Mouse (Mus musculus): ENCODE data around the gene Fat2. TPM values are rescaled to one million over a fixed set of nuclear protein-coding genes. Genes with fewer than 3 reads are reported as not detected.

The Fat2 gene
- polyA plus RNA-seq, 1 experiment = not detected

DNA sequence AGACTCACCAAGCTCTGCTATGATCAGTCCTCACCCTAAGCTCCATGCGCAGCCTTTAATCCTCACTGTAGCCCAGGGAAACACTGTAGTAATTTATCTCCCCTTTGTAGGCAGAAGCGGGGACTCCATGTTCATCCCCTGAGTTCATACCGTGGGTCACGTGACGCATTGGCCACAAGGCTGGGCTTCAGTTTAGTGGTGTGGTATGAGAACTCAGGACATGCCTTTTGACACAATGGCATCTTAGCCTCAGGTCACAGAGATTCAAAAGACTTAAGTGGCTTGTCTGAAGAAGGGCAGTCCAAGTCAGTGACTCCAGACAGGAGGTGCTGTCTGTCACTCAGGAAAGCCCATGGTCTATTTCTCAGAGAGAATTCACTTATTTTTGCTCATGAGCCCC is 43.2 kb downstream of the Fat2 start:
- Histone ChIP-seq H3K4me1 (ENCODE audit: control insufficient read depth, insufficient read depth, low read length) (no peaks in the 10 kb centered on the region), H3K27ac (ENCODE audit: control insufficient read depth, insufficient read depth, low read depth, low read length, poor library complexity) (no peak overlapping the region), H3K4me3 (replicated peaks; ENCODE audit: control insufficient read depth, low read depth, low read length) (no peak overlapping the region)
- WGBS = 90% methylated on average over 5 of the region's 5 CpGs
- TF ChIP-seq POLR2A (IDR thresholded peaks at IDR 0.05; ENCODE audit: borderline replicate concordance, control insufficient read depth, low read depth, low read length) (no peak), CTCF (IDR thresholded peaks at IDR 0.05; ENCODE audit: control insufficient read depth, insufficient read depth, low read length) (no peak)

DNA sequence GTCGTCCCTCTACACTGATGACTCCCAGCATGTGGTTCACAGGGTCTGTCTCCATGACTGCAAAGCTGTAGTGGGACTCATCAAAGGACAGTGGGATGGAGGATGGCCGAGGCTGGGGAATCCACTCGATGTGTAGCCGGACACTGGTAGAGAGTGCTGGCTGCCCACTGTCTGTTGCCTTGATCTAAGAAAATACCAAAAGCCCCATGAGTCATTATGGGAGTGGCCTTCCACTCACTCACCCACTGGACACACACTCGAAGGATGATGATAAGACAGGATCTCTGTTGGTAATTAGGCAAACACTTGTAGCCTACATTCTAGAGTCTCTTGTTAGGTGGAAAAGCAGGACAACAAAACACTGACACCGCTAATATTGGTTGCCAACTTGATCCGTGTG is 44.5 kb downstream of the Fat2 start:
- H3K4me1 ChIP-seq (ENCODE audit: control insufficient read depth, insufficient read depth, low read length) = no peaks in the 10 kb centered on the region
- H3K4me3 ChIP-seq (replicated peaks; ENCODE audit: control insufficient read depth, low read depth, low read length) = no peak overlapping the region
- 89% methylated on average over 7 of the region's 7 CpGs for WGBS
- TF ChIP-seq POLR2A (IDR thresholded peaks at IDR 0.05; ENCODE audit: borderline replicate concordance, control insufficient read depth, low read depth, low read length) = no peak
- no peak for TF ChIP-seq CTCF (IDR thresholded peaks at IDR 0.05; ENCODE audit: control insufficient read depth, insufficient read depth, low read length)
- H3K27ac ChIP-seq (ENCODE audit: control insufficient read depth, insufficient read depth, low read depth, low read length, poor library complexity) = no peak overlapping the region

DNA sequence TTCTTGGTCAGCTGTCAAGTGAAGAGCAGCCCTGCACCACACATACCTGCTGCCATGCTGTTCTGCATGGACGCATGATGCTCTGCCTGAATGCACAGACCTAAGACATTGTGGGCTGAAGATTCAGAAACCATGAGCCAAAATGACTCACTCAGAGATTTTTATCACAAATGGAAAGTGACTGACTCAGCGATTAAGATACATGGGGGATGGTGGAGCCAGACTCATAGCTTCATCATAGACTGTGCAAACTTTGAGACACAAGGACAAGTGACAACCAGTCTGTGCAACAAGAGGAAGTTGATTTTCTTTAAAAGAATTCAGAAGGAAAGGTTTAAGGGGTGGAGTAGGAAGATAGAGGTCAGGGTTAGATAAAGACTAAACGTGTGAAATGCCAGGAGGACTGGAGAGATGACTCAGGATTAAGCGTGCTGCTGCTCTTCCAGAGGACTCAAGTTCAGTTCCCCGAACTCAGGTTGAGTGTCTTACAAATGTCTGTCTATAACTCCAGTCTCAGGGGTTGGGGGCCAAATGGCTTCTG is 46.4 kb downstream of the Fat2 start:
- no peak for TF ChIP-seq POLR2A (IDR thresholded peaks at IDR 0.05; ENCODE audit: borderline replicate concordance, control insufficient read depth, low read depth, low read length)
- TF ChIP-seq CTCF (IDR thresholded peaks at IDR 0.05; ENCODE audit: control insufficient read depth, insufficient read depth, low read length) = no peak
- no peak overlapping the region for H3K4me3 ChIP-seq (replicated peaks; ENCODE audit: control insufficient read depth, low read depth, low read length)
- WGBS = 59% methylated on average over 5 of the region's 5 CpGs
- no peaks in the 10 kb centered on the region for H3K4me1 ChIP-seq (ENCODE audit: control insufficient read depth, insufficient read depth, low read length)
- no peak overlapping the region for H3K27ac ChIP-seq (ENCODE audit: control insufficient read depth, insufficient read depth, low read depth, low read length, poor library complexity)

DNA sequence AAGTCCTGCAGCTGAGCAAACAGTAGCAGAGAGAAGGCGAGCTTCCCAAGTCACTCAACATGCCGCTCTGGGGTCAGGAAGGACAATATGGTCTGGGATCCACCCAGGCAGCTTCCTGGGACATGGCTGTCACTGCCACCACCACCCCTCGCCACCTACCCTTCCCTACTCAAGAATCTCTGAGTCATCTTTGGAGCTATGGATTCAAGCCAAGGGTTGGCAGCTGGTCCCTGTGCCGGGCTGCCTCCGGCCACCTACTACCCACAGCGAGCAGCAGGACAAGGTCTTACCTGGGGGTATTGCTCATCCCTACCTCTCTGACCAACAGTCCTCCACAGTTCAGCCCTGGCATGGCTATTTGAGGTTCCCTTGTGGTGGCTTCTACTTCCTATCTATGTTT is 61.6 kb downstream of the Fat2 start:
- H3K4me1 ChIP-seq (ENCODE audit: control insufficient read depth, insufficient read depth, low read length) = no peaks in the 10 kb centered on the region
- no peak overlapping the region for H3K4me3 ChIP-seq (replicated peaks; ENCODE audit: control insufficient read depth, low read depth, low read length)
- WGBS = 78% methylated on average over 6 of the region's 6 CpGs
- TF ChIP-seq POLR2A (IDR thresholded peaks at IDR 0.05; ENCODE audit: borderline replicate concordance, control insufficient read depth, low read depth, low read length) (no peak), CTCF (IDR thresholded peaks at IDR 0.05; ENCODE audit: control insufficient read depth, insufficient read depth, low read length) (no peak)
- H3K27ac ChIP-seq (ENCODE audit: control insufficient read depth, insufficient read depth, low read depth, low read length, poor library complexity) = no peak overlapping the region

DNA sequence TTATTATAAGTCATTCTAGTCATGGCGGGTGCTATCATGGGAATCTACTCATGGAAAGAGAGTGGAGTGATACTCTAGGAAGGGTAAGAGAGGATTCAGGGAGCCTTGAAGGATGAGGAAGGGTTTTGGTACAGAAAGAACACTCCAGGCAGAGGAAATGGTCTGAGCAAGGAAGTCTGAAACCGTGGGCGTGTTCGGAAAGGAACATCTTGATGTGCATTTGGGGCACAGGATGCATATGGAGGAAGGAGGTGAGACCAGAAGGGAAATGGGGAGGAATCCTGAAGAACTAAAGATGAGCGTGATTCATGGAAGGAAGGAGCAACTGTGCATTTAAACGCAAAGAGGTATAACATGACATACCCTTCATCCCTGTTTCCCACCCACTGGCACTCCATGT is 67.8 kb downstream of the Fat2 start:
- Histone ChIP-seq H3K4me3 (replicated peaks; ENCODE audit: control insufficient read depth, low read depth, low read length) (no peak overlapping the region), H3K4me1 (ENCODE audit: control insufficient read depth, insufficient read depth, low read length) (no peaks in the 10 kb centered on the region), H3K27ac (ENCODE audit: control insufficient read depth, insufficient read depth, low read depth, low read length, poor library complexity) (no peak overlapping the region)
- 74% methylated on average over 6 of the region's 6 CpGs for WGBS
- no peak for TF ChIP-seq POLR2A (IDR thresholded peaks at IDR 0.05; ENCODE audit: borderline replicate concordance, control insufficient read depth, low read depth, low read length)
- no peak for TF ChIP-seq CTCF (IDR thresholded peaks at IDR 0.05; ENCODE audit: control insufficient read depth, insufficient read depth, low read length)

DNA sequence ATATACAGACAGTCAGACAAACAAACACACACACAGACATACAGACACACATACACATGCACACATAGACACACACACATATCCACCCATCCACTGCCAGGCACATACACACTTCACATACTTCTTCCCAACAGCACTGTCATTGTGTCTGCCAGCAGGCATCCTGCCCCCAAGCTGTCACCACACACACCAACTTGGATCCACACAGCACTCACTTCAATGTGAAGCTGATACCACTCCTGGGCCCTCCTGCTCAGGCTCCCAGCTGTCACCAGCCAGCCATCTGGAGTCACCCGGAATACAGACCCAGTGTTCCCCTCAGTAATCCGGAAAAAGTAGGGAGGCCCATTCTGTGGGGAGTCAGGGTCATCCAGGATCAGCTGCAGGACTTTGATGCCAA is 70.7 kb downstream of the Fat2 start:
- no peaks in the 10 kb centered on the region for H3K4me1 ChIP-seq (ENCODE audit: control insufficient read depth, insufficient read depth, low read length)
- H3K4me3 ChIP-seq (replicated peaks; ENCODE audit: control insufficient read depth, low read depth, low read length) = no peak overlapping the region
- H3K27ac ChIP-seq (ENCODE audit: control insufficient read depth, insufficient read depth, low read depth, low read length, poor library complexity) = no peak overlapping the region
- TF ChIP-seq CTCF (IDR thresholded peaks at IDR 0.05; ENCODE audit: control insufficient read depth, insufficient read depth, low read length) (no peak), POLR2A (IDR thresholded peaks at IDR 0.05; ENCODE audit: borderline replicate concordance, control insufficient read depth, low read depth, low read length) (no peak)
- 77% methylated on average over 2 of the region's 2 CpGs for WGBS

DNA sequence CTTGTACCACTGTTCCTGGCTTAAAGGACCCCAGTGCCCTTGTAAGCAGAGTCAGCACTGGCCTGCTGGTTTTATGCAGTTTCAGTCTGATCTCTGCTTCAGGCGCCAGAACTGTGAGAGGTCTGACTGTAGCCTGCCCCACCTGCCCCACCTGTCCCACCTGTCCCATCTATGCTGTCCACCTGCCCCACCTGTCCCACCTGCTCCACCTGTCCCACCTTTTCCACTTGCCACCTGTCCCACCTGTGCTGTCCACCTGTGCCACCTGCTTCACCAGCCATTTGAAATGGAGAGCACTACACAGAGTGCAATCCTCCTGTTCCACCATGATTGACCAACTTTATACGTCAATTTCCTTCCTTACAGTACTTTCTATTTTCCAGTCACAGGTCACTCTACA is 72.0 kb downstream of the Fat2 start:
- no peaks in the 10 kb centered on the region for H3K4me1 ChIP-seq (ENCODE audit: control insufficient read depth, insufficient read depth, low read length)
- WGBS = 81% methylated on average over 2 of the region's 2 CpGs
- TF ChIP-seq CTCF (IDR thresholded peaks at IDR 0.05; ENCODE audit: control insufficient read depth, insufficient read depth, low read length) (no peak), POLR2A (IDR thresholded peaks at IDR 0.05; ENCODE audit: borderline replicate concordance, control insufficient read depth, low read depth, low read length) (no peak)
- no peak overlapping the region for H3K27ac ChIP-seq (ENCODE audit: control insufficient read depth, insufficient read depth, low read depth, low read length, poor library complexity)
- H3K4me3 ChIP-seq (replicated peaks; ENCODE audit: control insufficient read depth, low read depth, low read length) = no peak overlapping the region

DNA sequence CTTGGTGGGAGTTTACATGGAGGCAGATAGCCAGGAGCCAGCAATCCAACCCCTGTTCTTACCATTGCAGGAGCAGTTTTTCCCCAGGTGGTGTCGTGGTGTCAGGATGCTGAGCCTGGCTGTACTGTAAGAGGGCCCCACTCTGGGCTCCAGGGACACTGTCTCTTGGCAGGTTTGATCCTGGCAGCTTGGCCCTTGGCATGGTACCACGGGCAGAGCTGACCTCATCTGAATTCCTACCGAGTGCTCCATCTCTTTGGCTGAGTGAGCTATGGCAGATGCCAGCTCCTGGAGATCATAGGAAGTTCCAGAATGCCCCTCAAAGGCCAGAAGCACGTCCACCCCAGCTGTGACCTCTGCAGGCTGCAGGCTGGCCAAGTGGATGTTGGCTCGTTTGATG is 74.4 kb downstream of the Fat2 start:
- H3K4me1 ChIP-seq (ENCODE audit: control insufficient read depth, insufficient read depth, low read length) = no peaks in the 10 kb centered on the region
- H3K27ac ChIP-seq (ENCODE audit: control insufficient read depth, insufficient read depth, low read depth, low read length, poor library complexity) = no peak overlapping the region
- no peak for TF ChIP-seq POLR2A (IDR thresholded peaks at IDR 0.05; ENCODE audit: borderline replicate concordance, control insufficient read depth, low read depth, low read length)
- WGBS = 65% methylated on average over 5 of the region's 5 CpGs
- H3K4me3 ChIP-seq (replicated peaks; ENCODE audit: control insufficient read depth, low read depth, low read length) = no peak overlapping the region

DNA sequence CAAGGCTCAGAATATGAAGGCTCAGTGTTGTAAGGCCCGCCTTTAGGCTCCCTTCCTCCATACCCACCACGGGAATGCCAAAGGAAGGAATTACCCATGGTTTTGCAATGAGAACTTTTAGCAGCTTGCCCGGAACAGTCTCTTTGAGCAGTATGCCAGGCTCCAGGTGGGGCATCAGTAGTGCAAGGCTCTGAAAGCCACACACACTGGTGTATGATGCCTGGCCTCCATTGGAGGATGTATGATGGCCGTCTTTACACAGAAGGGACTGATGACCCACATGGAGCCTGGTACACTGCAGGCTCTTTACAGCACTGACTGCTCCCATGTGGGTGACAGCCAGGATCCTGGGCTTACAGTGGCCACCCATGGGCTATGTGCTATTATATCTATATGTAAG is 75.3 kb downstream of the Fat2 start:
- Histone ChIP-seq H3K4me3 (replicated peaks; ENCODE audit: control insufficient read depth, low read depth, low read length) (no peak overlapping the region), H3K4me1 (ENCODE audit: control insufficient read depth, insufficient read depth, low read length) (no peaks in the 10 kb centered on the region), H3K27ac (ENCODE audit: control insufficient read depth, insufficient read depth, low read depth, low read length, poor library complexity) (no peak overlapping the region)
- TF ChIP-seq POLR2A (IDR thresholded peaks at IDR 0.05; ENCODE audit: borderline replicate concordance, control insufficient read depth, low read depth, low read length) (no peak), CTCF (IDR thresholded peaks at IDR 0.05; ENCODE audit: control insufficient read depth, insufficient read depth, low read length) (no peak)
- WGBS = 70% methylated on average over 4 of the region's 4 CpGs
